Mouse (Mus musculus) kidney, postnatal 10 days (tissue): ENCODE data around the gene Csf3r.
A peak's percentile ranks its signal among the peaks of the same experiment; 100 is the strongest.

Experiments
- DNase-seq: peaks from one replicate; pipeline ENCODE4 v3.0.0; 2021; ENCODE audit warnings: mixed read lengths

Csf3r gene

DNA sequence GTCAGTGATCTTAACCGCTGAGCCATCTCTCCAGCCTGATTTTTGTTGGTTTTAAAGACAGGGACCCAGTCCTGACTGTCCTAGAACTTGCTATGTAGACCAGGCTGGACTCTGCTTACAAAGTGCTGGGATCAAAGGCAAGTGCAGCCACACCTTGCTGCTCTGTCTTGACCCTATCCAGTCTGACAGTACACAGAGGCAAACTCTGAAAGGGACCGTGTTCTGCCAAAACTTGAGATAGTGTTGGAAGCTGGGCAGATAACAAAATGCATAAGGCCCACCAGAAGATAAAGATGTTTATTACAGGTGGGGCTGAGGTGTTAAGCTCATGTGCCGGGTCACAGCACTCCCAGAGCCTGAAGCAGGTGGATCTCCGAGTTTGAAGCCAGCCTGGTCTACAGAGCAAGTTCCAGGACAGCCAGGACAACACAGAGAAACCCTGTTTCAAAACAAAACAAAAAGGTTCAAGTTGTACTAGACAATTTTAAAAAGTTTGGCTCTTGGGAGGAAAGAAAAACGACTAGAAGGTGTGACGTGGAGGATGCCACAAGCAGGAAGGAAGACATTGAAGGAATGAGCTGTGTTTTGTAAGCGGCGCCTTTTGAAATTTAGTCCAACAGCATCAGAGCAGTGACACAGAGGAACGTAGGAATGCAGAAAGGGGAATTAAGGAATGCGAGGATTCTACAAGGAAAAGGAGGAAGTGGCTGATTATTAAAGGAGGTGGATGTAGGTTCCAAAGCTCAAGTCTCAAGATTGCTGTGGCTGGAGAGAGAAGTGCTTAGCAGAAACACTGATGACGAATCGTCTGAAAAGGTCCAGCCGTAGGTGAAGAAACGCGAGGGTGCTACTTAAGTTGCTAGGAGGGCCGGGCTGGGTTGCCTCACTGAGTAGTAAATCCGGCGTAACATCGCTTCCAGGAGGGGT is 33.1 kb downstream of the Csf3r start:
- DNase-seq: no peak

DNA sequence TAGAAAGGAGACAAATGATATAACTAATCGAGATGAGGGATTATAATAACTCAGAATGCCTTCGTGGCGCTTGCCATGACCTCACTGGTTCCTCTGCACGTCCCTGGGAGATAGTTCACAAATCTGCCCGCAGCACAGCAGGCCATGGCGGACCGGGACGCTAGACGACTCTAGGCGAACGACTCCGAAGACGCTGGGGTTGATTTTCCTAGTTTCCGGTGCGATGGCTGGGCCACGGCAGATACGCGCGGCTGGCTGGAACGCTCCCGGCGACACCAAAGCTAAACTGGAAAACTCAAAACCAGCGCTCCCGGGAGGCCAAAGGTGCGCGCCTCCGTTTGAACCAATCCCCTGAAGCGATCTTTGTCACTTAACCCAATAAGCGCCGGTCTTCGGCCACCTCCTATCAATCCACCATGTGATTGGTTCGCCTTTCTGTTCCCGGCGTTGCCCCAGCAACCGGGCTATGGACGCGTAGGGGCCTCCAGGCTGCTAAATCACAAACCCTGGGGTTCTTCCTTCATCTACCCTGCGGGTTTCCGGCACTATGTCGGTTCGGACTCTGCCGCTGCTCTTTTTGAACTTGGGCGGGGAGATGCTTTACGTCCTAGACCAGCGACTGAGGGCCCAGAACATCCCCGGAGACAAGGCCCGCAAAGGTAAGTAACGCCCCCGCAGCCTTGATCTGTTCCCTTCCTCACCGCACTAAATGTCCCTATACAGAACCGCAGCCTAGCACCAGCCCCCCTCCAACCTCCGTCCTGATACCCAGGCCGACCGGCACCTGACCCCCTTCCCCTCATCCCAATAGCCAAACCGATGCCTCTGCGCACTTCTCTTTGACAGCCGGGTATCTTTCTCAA is 34.0 kb downstream of the Csf3r start, which contains the start of gene Oscp1:
Gene Oscp1, plus strand, starts transcription at position 432 of the 863 bp plus-strand sequence.
- peak; percentile 94 for DNase-seq

DNA sequence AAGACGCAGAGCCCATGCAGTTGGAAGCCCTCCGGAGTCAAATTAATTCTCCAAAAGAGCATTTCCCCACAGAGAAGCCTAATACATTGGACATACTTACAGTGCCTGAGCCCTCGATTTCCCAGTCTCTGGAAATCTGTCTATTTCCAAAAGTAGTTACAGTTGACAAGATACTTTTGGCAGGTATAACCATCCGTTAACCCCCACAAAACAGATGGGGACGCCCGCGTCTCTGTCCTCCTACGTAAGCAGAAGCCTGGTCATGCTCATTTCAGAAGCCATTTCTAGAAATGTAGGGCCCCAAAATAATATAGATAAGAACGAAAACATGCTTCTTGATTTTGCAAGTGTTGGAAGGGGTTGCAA is 34.6 kb downstream of the Csf3r start:
- DNase-seq: no peak

DNA sequence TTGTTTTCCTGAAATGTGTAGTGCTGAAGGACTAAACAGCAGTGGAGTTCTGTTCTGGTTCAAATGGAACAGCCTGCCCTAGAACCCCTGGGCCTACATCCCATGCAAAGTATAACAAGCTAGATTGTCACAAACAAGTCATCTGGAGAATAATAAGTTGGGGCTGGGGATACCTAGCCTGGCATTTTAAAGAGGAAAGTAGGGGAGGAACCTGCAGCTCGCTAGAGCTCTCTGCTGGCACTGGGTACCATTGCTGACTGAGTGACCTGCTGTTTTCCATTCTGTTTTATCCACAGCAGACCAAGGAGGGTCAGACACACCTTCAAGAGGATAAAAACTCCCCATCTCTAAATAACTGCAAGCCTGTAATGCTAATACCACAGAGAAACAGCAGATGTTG is 38.5 kb downstream of the Csf3r start:
- peak; percentile 36 for DNase-seq

DNA sequence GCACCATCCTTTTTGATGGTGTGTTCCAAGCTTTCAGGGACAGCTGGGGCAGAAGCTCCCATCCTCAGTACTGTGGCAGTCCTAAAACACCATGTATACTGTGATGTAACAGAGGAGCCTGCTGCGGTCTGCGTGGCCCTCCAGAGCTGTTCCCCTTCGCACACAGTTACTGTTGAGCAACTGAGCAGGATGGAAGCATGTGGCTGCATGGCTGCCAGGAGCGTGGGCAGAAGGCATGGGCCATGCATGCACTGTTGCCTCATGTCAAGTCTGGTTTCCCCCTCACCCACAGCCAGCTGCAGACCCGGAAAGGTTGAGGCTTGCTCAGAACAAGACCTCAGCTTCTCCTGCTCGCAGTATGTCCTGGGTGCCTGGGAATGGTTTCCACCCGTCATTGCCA is 40.9 kb downstream of the Csf3r start:
- DNase-seq: no peak

DNA sequence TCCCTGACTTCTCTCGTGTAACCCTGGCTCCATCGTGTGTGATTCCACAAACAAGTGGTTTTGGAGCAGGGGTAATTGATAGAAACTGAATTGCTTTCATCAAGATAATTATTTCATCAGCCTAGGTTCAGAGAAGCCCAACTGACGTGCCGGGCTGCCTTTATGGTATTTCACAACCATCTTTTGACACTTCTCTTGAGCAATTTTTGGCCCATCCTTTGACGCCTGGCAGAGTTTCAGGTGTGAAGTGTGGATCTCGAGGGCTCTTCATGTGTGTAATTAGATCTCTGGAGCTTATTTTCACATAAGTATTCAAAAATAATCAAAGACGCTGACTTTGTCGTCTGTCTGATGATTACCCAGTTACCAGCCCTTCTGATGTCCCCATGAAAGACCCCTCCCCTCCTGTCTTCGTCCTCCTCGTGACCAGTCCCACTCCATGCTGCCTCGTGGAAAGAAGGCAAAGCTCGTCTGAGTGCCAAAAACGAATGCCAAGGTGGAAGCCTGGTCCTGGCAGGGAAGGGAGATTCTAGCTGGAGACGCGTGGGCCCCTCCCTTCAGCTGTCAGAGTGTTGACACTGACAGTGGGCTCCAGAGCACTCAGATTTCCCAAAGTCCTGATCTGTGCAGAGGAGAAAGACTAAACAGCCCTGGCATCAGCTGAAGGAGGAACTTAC is 43.2 kb downstream of the Csf3r start:
- no peak for DNase-seq

DNA sequence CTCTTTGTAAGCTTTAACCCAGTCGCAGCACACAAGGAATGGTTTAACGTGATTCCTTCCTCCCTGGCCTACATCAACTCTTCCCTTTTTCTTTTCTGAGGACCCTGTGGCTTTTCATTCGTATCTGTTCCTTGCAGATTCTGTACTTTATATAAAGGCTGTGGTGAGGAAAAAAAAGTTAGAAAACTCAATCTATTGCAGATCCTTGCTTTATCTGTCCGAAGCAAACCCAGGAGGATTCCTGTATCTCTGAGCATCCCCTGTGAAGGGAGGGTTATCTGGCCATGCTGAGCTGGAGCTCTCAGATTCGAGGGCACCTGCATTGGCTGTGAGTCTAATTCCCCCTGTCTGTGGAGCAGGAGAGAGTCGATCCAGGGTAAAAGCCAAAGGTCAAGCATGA is 44.5 kb downstream of the Csf3r start:
- no peak for DNase-seq

DNA sequence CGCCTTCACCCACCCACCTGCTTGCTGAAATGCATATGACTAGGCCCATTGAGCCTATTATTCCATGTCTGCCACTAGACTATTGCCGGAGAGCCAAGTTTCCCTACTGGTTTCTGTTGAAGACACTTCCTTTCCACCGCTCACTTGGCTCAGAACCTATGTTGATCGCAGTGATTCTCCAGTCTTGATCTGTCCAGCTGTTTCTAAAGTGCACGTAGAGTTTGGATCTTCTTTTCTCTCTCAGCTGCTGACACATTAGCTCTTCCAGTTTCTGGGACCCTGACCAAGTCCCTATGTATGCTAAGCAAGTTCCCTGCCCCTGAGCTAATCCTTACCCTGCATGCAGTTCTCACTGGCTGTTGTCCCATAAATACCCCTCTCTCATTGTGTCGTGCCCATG is 53.5 kb downstream of the Csf3r start:
- no peak for DNase-seq

DNA sequence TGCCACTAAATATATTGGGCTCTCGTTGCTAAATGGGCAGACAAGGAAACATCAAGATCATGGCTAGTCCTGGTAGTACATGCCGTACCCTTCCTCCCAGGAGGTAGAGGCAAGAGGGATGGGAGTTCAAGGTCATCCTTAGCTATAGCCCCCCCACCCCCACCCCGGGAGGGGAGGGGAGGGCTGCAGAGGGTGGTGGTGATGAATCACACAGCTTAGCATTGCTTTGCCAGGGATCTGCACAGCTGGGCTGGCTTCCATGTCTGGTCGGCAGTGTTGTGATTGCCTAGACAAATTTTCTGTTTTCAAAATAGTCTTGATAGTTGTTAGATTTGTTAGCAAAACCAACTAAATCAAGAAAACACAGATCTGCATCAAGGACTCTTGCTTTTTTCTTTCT is 54.9 kb downstream of the Csf3r start:
- no peak for DNase-seq

DNA sequence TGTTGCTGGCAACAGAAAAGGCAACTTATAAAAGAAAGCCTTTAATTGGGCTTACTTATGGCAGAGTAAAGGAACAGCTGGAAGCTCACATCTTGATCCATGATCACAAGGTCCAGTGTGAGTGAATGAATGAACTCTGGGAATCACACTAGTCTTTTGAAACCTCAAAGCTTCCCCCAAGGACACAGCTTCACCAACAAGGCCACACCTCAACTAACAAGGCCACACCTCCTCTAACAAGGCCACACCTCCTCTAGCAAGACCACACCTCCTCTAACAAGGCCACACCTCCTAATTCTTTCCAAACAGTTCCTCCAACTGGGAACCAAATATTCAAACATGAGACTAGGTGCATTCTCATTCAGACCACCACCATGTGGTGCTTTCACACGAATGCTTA is 57.3 kb downstream of the Csf3r start:
- DNase-seq: no peak

DNA sequence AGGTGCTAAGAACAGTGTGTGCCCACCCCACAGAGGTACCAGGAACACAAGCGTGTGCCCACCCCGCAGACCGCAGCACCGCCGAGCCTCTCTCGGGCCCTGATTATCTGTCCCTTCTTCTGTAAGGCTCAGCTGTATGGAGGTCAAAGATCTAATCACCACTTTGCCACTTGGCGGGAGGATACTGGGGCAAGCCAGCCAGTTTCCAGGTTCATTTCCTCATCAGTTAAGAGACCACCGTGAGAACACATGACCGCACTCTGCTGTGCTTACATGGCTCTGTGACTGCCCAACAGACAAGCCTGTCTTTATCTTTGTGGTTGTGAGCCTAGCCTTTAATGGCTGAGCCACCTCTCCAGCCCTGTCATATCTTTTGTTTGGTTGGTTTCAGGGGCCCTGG is 58.7 kb downstream of the Csf3r start:
- DNase-seq: no peak

DNA sequence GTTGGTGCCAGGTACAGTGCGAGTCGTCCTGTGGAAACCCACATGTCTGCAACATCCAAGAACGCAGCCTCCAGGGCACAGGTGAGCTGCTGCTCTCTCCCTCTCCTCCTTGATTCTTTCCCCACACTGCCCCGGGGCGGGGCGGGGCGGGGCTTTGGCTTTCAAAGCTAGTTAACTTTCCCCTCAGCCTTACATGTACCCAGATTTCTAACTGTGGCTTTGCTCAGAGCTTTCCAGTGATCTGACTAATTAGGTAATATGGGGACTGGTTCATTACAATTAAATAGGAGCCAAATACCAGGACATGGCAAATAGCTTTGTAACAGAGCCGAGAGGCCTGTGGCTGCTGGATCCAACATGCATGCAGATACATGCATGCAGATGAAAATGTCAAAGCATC is 60.0 kb downstream of the Csf3r start:
- DNase-seq: no peak

DNA sequence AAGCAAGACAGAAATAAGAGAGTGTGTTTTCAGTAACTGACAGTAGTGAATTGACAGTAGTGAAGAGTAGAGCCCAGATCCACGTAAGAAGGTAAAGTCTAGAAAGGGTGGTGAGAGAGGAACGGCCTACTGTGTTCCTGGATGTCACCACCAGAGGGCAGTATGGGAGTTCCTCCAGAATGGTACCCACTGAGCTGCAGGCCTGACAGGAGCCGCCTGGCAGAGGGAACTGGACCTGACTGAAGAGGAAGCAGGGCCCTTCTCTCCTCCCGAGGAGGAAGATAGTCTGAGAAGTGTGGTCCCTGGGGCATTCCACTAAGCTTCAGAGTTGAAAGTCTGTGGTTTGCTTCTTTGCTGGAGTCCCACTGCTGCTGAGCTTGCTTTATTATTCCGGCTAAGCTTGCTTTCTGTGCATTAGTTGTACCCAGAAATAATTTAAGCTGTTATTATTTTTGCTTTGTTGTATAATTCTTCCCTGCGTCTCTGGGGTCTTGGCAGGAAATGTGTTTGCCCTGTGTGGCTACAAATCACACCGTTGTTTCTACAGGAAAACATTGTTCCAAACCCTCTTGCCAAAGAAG is 61.7 kb downstream of the Csf3r start:
- DNase-seq: peak; percentile 91

DNA sequence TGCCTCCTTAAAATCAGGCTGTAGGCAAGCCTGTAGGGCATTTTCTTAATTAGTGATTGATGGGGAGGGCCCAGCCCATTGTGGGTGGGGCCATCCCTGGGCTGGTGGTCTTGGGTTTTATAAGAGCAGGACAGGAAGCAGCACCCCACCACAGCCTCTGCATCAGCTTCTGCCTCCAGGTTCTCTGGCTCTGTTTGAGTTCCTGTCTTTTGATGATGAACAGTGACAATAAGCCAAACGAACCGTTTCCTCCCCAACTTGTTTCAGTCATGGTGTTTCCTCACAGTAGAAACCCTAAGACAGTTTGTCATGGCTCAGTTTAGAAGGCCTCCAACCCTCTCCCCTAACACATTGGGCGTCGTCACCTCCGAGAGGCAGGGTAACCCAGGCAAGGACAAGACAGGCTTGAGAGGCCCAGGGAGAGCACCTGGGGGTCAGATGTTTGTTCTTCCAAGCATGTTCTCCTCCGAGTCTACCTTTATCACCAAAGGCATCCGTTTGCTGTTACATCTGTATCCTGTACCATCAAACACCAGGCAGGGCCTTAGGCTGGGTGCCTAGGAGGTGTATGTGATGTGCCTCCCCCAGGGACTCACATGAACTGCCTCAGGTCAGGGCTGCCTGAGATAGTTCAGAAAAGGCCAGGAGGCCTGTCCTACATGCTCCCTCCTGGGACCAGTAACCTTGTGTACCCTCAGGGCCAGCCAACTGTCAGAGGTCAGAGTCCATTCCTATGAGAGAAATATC is 65.9 kb downstream of the Csf3r start:
- no peak for DNase-seq

DNA sequence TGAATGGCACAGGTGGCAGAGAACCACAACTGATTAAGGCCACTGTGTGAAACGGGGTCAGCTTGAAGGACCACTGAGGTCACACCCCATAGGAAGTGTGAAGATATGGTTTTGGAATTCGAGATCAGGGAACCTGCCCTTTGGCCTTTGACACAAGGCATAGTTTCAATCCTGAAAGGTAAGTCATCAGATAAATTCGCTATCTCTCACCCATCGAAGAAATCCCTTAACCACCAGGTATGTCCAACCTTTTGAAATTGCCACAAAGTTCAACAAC is 66.4 kb downstream of the Csf3r start:
- DNase-seq: no peak

DNA sequence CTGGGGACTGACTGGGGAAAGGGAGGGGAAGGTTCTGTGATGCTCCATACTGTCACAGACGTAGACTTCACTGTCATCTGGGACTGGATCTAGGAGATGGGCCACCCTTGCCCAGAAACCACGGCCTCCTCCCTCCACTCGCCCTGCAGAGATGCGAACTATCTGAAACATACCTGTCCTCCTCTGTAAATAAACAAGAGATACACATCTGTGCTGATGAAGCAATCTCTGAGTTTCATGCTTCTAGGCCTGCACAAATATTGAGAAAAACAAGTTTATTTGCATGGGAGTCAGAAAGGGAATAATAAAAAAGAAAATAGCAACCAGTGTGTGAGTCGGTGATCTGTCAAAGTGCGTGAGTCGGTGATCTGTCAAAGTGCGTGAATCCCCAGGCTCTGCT is 67.5 kb downstream of the Csf3r start:
- no peak for DNase-seq
